Mouse (Mus musculus) kidney, adult 2 months (tissue): ENCODE measurements at regions not wholly inside any gene's neighbourhood (a gene's known extent, or its start where the extent isn't known, plus 50 kb on each side); places are given as distances from the start of the nearest gene placed in this dataset.
A peak's percentile ranks its signal among the peaks of the same experiment; 100 is the strongest.

Experiments
- DNase-seq: peaks from one replicate; pipeline ENCODE4 v3.0.0; 2021
- H3K27ac ChIP-seq: fragments of 200-500 bp; 2 replicates; pipeline ENCODE4 v1.5.1; 2012; ENCODE audit warnings: low read depth, low read length, control low read depth, inconsistent platforms; ENCODE audit not compliant: insufficient read depth
- H3K27me3 ChIP-seq: fragments of 200-500 bp; replicated peaks from 2 replicates; pipeline ENCODE4 v1.6.1; 2012; ENCODE audit warnings: mild to moderate bottlenecking, moderate library complexity, low read length, inconsistent platforms; ENCODE audit not compliant: control insufficient read depth, insufficient read depth
- H3K36me3 ChIP-seq: fragments of 200-500 bp; 2 replicates; pipeline ENCODE4 v1.6.1; 2012; ENCODE audit warnings: mild to moderate bottlenecking, moderate library complexity, low read length, inconsistent platforms; ENCODE audit not compliant: control insufficient read depth, insufficient read depth
- H3K4me1 ChIP-seq: fragments of 200-500 bp; 2 replicates; pipeline ENCODE4 v1.6.1; 2011; ENCODE audit warnings: low read length; ENCODE audit not compliant: control insufficient read depth, insufficient read depth
- H3K4me3 ChIP-seq: fragments of 200-500 bp; 2 replicates; pipeline ENCODE4 v1.5.1; 2011; ENCODE audit warnings: mild to moderate bottlenecking, low read depth, low read length, control low read depth; ENCODE audit not compliant: insufficient read depth
- CTCF ChIP-seq: fragments of 200-500 bp; conservative IDR thresholded peaks from 2 replicates; pipeline ENCODE4 v1.5.1; 2011; ENCODE audit warnings: low read depth, mild to moderate bottlenecking, control low read depth, low read length, moderate library complexity, mixed read lengths; ENCODE audit not compliant: insufficient read depth, insufficient read length
- POLR2A ChIP-seq: fragments of 200-500 bp; IDR thresholded peaks from one replicate; pipeline ENCODE4 v1.6.1; 2011; ENCODE audit warnings: low read depth, low read length, control low read depth
- WGBS: fragments of 180-500 bp; shearing (Covaris S2); methylation state at CpG from one replicate; pipeline ENCODE4 v1.1.7; 2018; 5-methylcytosine and 5-hydroxymethylcytosine counted together

- Histone ChIP-seq H3K27ac (no peak overlapping the region), H3K4me1 (no peaks in the 10 kb centered on the region), H3K4me3 (no peak overlapping the region), H3K27me3 (no peaks in the 10 kb centered on the region), H3K36me3 (no peaks in the 10 kb centered on the region)
- TF ChIP-seq POLR2A (no peak), CTCF (no peak)
- WGBS: 92% methylated on average over 10 of the region's 10 CpGs
- no peak for DNase-seq
These were observed 103.1 kb upstream of the Mdm1 start for GRCm38 (mm10) chr10:118038465-118038864.

- Histone ChIP-seq H3K4me3 (no peak overlapping the region), H3K27me3 (no peaks in the 10 kb centered on the region), H3K4me1 (no peaks in the 10 kb centered on the region), H3K36me3 (no peaks in the 10 kb centered on the region), H3K27ac (no peak overlapping the region)
- no peak for DNase-seq
- TF ChIP-seq CTCF (no peak), POLR2A (no peak)
- 85% methylated on average over 4 of the region's 4 CpGs for WGBS
These were observed 102.6 kb upstream of the Mdm1 start for GRCm38 (mm10) chr10:118039056-118039455.

- Histone ChIP-seq H3K36me3 (no peaks in the 10 kb centered on the region), H3K27ac (no peak overlapping the region), H3K4me3 (no peak overlapping the region), H3K27me3 (no peaks in the 10 kb centered on the region), H3K4me1 (no peaks in the 10 kb centered on the region)
- WGBS: 90% methylated on average over 3 of the region's 3 CpGs
- DNase-seq: no peak
- TF ChIP-seq CTCF: no peak
- no peak for TF ChIP-seq POLR2A
These were observed 100.5 kb upstream of the Mdm1 start for GRCm38 (mm10) chr10:118041068-118041467.

GRCm38 (mm10) chr10:118043761-118044160 lies 97.8 kb upstream of the Mdm1 start:
- Histone ChIP-seq H3K27me3 (no peaks in the 10 kb centered on the region), H3K4me1 (no peaks in the 10 kb centered on the region), H3K36me3 (no peaks in the 10 kb centered on the region), H3K27ac (no peak overlapping the region; the same call in 1 of the 2 replicates), H3K4me3 (no peak overlapping the region)
- TF ChIP-seq POLR2A: no peak
- TF ChIP-seq CTCF: no peak
- peak; percentile 47 for DNase-seq
- 45% methylated on average over 13 of the region's 13 CpGs for WGBS

- Histone ChIP-seq H3K4me3 (no peak overlapping the region), H3K36me3 (no peaks in the 10 kb centered on the region), H3K27ac (no peak overlapping the region), H3K4me1 (no peaks in the 10 kb centered on the region), H3K27me3 (no peaks in the 10 kb centered on the region)
- no peak for DNase-seq
- TF ChIP-seq POLR2A (no peak), CTCF (no peak)
- 67% methylated on average over 3 of the region's 3 CpGs for WGBS
These were observed 96.8 kb upstream of the Mdm1 start for GRCm38 (mm10) chr10:118044840-118045239.

- no peak for DNase-seq
- H3K4me1 ChIP-seq: no peaks in the 10 kb centered on the region
- no peaks in the 10 kb centered on the region for H3K27me3 ChIP-seq
- H3K4me3 ChIP-seq: no peak overlapping the region
- no peaks in the 10 kb centered on the region for H3K36me3 ChIP-seq
- TF ChIP-seq CTCF (no peak), POLR2A (no peak)
- 87% methylated on average over 2 of the region's 2 CpGs for WGBS
- H3K27ac ChIP-seq: no peak overlapping the region
These were observed 96.2 kb upstream of the Mdm1 start for GRCm38 (mm10) chr10:118045427-118045826.

GRCm38 (mm10) chr10:118046328-118046727 lies 95.3 kb upstream of the Mdm1 start:
- H3K27ac ChIP-seq: no peak overlapping the region
- no peak for DNase-seq
- WGBS: 82% methylated on average over 4 of the region's 4 CpGs

GRCm38 (mm10) chr10:118046831-118047230 lies 94.8 kb upstream of the Mdm1 start:
- no peak for TF ChIP-seq POLR2A
- TF ChIP-seq CTCF: no peak
- H3K4me1 ChIP-seq: no peaks in the 10 kb centered on the region
- 80% methylated on average over 1 of the region's 1 CpGs for WGBS
- H3K36me3 ChIP-seq: no peaks in the 10 kb centered on the region
- no peak for DNase-seq
- no peak overlapping the region for H3K27ac ChIP-seq
- no peak overlapping the region for H3K4me3 ChIP-seq
- no peaks in the 10 kb centered on the region for H3K27me3 ChIP-seq

More at GRCm38 (mm10) chr10:118046328-118046727, 95.3 kb upstream of the Mdm1 start:
- H3K4me1 ChIP-seq: no peaks in the 10 kb centered on the region
- no peaks in the 10 kb centered on the region for H3K27me3 ChIP-seq
- H3K36me3 ChIP-seq: no peaks in the 10 kb centered on the region
- no peak overlapping the region for H3K4me3 ChIP-seq
- no peak for TF ChIP-seq CTCF
- TF ChIP-seq POLR2A: no peak
